Comparison of ENCODE assay signal across 10 mouse cellular contexts in the genomic region with DNA sequence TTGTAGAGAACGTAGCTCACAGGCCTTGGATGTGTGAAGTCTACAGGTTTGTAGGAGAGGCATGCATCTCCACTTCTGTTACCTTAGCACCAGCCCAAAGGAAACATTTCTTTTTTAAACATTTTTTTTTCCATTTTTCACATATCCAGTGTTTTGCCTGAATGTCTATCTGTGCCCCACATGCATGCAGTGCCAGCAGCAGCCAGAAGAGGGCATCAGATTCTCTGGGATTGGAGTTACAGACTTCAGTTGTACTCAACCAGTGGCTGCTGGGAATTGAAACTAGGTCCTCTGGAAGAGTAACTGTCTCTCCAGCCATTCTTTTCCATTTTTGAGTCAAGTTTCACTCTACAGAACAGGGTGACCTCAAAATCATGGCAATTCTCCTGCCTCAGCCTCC. TPM values are rescaled to one million over a fixed set of nuclear protein-coding genes. Genes with fewer than 3 reads are reported as not detected.
DNase-seq lines count a peak whose midpoint lies in the region; ATAC-seq and TF ChIP-seq lines count a peak whose summit lies in the region.
"Had no signal": no experiment of that assay in that cellular context is flagged by ENCODE, and none has a peak within 500 bp of the region (broad histone marks: within the 10 kb centered on the region; RNA-seq: fewer than 3 reads in every experiment).

No protein-coding gene starts in this region.

- TF ChIP-seq POLR2A in ES-Bruce4 (IDR thresholded peaks at IDR 0.05; ENCODE audit: insufficient read depth, low read length), result no peak

- no peak overlapping the region for H3K4me3 ChIP-seq in ES-Bruce4 (ENCODE audit: low read depth, low read length)
- no peak overlapping the region for H3K4me3 ChIP-seq in liver, embryonic 14.5 days (ENCODE audit: insufficient read depth in 1 of 2, low read depth in 2 of 2, low read length in 2 of 2)

- peaks cover 6% of the 10 kb centered on the region for H3K9me3 ChIP-seq in ES-Bruce4 (replicated peaks; ENCODE audit: control insufficient read depth, insufficient read depth, low read length, poor library complexity, severe bottlenecking)
- no peaks in the 10 kb centered on the region for H3K9me3 ChIP-seq in liver, embryonic 14.5 days (ENCODE audit: control insufficient read depth, low read length)

- peak; percentile 60 to 70 for DNase-seq in cerebellum, postnatal 10 days
- no peak for DNase-seq in cerebellum, adult 8-10 months
- peak; percentile 56 to 65 for DNase-seq in left cerebral cortex, postnatal 14 days (ENCODE audit: low spot score in 2 of 2)
- no peak for DNase-seq in left cerebral cortex, postnatal 4 days
- no peak for DNase-seq in liver, embryonic 14.5 days (ENCODE audit: low read depth in 3 of 3, low spot score in 3 of 3)
- DNase-seq in frontal cortex, postnatal 36 days (ENCODE audit: low spot score in 2 of 2), result no peak
- DNase-seq in layer of hippocampus, postnatal 10 days (ENCODE audit: low spot score in 2 of 2), result no peak
- DNase-seq: heart, adult 11 months had no signal

- no peaks in the 10 kb centered on the region for H3K4me1 ChIP-seq in ES-Bruce4 (ENCODE audit: control insufficient read depth, insufficient read depth, low read length)
- H3K4me1 ChIP-seq in liver, embryonic 14.5 days (replicated peaks; ENCODE audit: control insufficient read depth in 2 of 2, insufficient read depth in 2 of 2, low read length in 1 of 2), result no peaks in the 10 kb centered on the region

- H3K4me2 ChIP-seq in liver, embryonic 14.5 days (ENCODE audit: low read depth), result no peak overlapping the region

- intact Hi-C loops in left cerebral cortex, postnatal 14 days (cut with DNase I), result no loop called here
- intact Hi-C loops in left cerebral cortex, postnatal 4 days (cut with DNase I), result loop anchor here (10.0 kb wide), 1 partner anchor 1822 kb away; a partner anchor contains a TSS

- peak; percentile 81 for TF ChIP-seq CTCF in ES-Bruce4 (IDR thresholded peaks at IDR 0.05; ENCODE audit: low read depth, low read length)
- TF ChIP-seq CTCF in liver, embryonic 14.5 days (IDR thresholded peaks at IDR 0.05; ENCODE audit: low read depth), result peak; percentile 79

- TF ChIP-seq EP300 in ES-Bruce4 (IDR thresholded peaks at IDR 0.05; ENCODE audit: insufficient read depth, low read depth, low read length), result no peak
- TF ChIP-seq EP300 in liver, embryonic 14.5 days (IDR thresholded peaks at IDR 0.05; ENCODE audit: low read depth), result no peak

- WGBS in liver, embryonic 14.5 days (ENCODE audit: insufficient replicate concordance), result 79% methylated on average over 1 of the region's 1 CpGs

- no peaks in the 10 kb centered on the region for H3K27me3 ChIP-seq in ES-Bruce4 (ENCODE audit: control insufficient read depth, insufficient read depth, low read length, poor library complexity, severe bottlenecking)
- H3K27me3 ChIP-seq in liver, embryonic 14.5 days (ENCODE audit: control insufficient read depth, insufficient read depth, low read length), result no peaks in the 10 kb centered on the region

- H3K27ac ChIP-seq in ES-Bruce4 (ENCODE audit: insufficient read depth, low read length), result no peak overlapping the region
- H3K27ac ChIP-seq in liver, embryonic 14.5 days, result no peak overlapping the region
- H3K27ac ChIP-seq: macrophage had no signal

- no peak for ATAC-seq in liver, embryonic 14.5 days (ENCODE audit: insufficient read depth)

- no peak overlapping the region for H3K9ac ChIP-seq in ES-Bruce4 (ENCODE audit: low read depth, poor library complexity, severe bottlenecking)
- H3K9ac ChIP-seq in liver, embryonic 14.5 days (replicated peaks), result no peak overlapping the region

- 0 out of 2 replicates have a peak, but pooled peaks cover under 1% of the 10 kb centered on the region for H3K36me3 ChIP-seq in ES-Bruce4 (ENCODE audit: control insufficient read depth, insufficient read depth, low read length, poor library complexity, severe bottlenecking)
- H3K36me3 ChIP-seq in liver, embryonic 14.5 days (replicated peaks; ENCODE audit: control insufficient read depth, insufficient read depth, low read depth), result no peaks in the 10 kb centered on the region; the same call in 1 of the 2 replicates

RNA-seq across cellular contexts. Expression of a gene that starts 13.9 kb away (rescaled TPM):
- total RNA-seq in left cerebral cortex, postnatal 14 days (2021), result 10 to 100 TPM; 43.8 to 45.4 TPM
- 10 to 100 TPM; 44.8 to 51.8 TPM for total RNA-seq in left cerebral cortex, postnatal 4 days (2021)
- 21.9 and 23.0 TPM in 2 replicates for polyA plus RNA-seq in ES-Bruce4 (2011; ENCODE audit: insufficient read depth, insufficient read length, low read depth, missing spikeins)
- polyA plus RNA-seq in liver, embryonic 14.5 days (2012; rRNA removed), result 17.4 and 17.9 TPM in 2 replicates
- polyA plus RNA-seq in liver, embryonic 14.5 days (2014; fragmentation: Nextera tagmentation; extraction: Ambion mirVana), result 10.1 and 13.3 TPM in 2 replicates
- total RNA-seq in layer of hippocampus, postnatal 10 days (2021), result 10 to 100 TPM; 36.1 to 44.7 TPM

RNA-seq across cellular contexts. Expression of a gene that starts 16.1 kb away (rescaled TPM):
- total RNA-seq in left cerebral cortex, postnatal 14 days (2021), result 10 to 100 TPM; 93.4 to 99.2 TPM
- total RNA-seq in left cerebral cortex, postnatal 4 days (2021), result 10 to 100 TPM; 47.4 to 53.8 TPM
- polyA plus RNA-seq in ES-Bruce4 (2011; ENCODE audit: insufficient read depth, insufficient read length, low read depth, missing spikeins), result 7.3 and 8.4 TPM in 2 replicates
- polyA plus RNA-seq in liver, embryonic 14.5 days (2012; rRNA removed), result 0.09 and 0.17 TPM in 2 replicates
- polyA plus RNA-seq in liver, embryonic 14.5 days (2014; fragmentation: Nextera tagmentation; extraction: Ambion mirVana), result not detected in 2 replicates
- 10 to 100 TPM; 82.8 to 84.2 TPM for total RNA-seq in layer of hippocampus, postnatal 10 days (2021)

RNA-seq across cellular contexts. Expression of a gene that starts 22.4 kb away (rescaled TPM):
- total RNA-seq in left cerebral cortex, postnatal 14 days (2021), result 1 to 10 TPM; 1.4 to 2.1 TPM
- 1 to 10 TPM; 1.3 to 1.7 TPM for total RNA-seq in left cerebral cortex, postnatal 4 days (2021)
- 1.0 and 1.2 TPM in 2 replicates for polyA plus RNA-seq in ES-Bruce4 (2011; ENCODE audit: insufficient read depth, insufficient read length, low read depth, missing spikeins)
- polyA plus RNA-seq in liver, embryonic 14.5 days (2012; rRNA removed), result not detected in 2 replicates
- not detected in 2 replicates for polyA plus RNA-seq in liver, embryonic 14.5 days (2014; fragmentation: Nextera tagmentation; extraction: Ambion mirVana)
- total RNA-seq in layer of hippocampus, postnatal 10 days (2021), result 1 to 10 TPM; 1.2 to 1.7 TPM
- polyA plus RNA-seq: macrophage had no signal

RNA-seq across cellular contexts. Expression of a gene that starts 28.2 kb away (rescaled TPM):
- total RNA-seq in left cerebral cortex, postnatal 14 days (2021), result 100 to 1,000 TPM; 785 to 820 TPM
- 100 to 1,000 TPM; 486 to 495 TPM for total RNA-seq in left cerebral cortex, postnatal 4 days (2021)
- 445 and 449 TPM in 2 replicates for polyA plus RNA-seq in ES-Bruce4 (2011; ENCODE audit: insufficient read depth, insufficient read length, low read depth, missing spikeins)
- 469 and 579 TPM in 2 replicates for polyA plus RNA-seq in liver, embryonic 14.5 days (2012; rRNA removed)
- 809 and 828 TPM in 2 replicates for polyA plus RNA-seq in liver, embryonic 14.5 days (2014; fragmentation: Nextera tagmentation; extraction: Ambion mirVana)
- total RNA-seq in layer of hippocampus, postnatal 10 days (2021), result 100 to 1,000 TPM; 692 to 694 TPM

RNA-seq across cellular contexts. Expression of a gene that starts 34.3 kb away (rescaled TPM):
- total RNA-seq in left cerebral cortex, postnatal 14 days (2021), result 10 to 100 TPM; 95.4 to 97.1 TPM
- total RNA-seq in left cerebral cortex, postnatal 4 days (2021), result 10 to 100 TPM; 85.0 to 95.3 TPM
- 49.6 and 61.5 TPM in 2 replicates for polyA plus RNA-seq in ES-Bruce4 (2011; ENCODE audit: insufficient read depth, insufficient read length, low read depth, missing spikeins)
- 46.4 and 51.3 TPM in 2 replicates for polyA plus RNA-seq in liver, embryonic 14.5 days (2012; rRNA removed)
- 27.7 and 33.7 TPM in 2 replicates for polyA plus RNA-seq in liver, embryonic 14.5 days (2014; fragmentation: Nextera tagmentation; extraction: Ambion mirVana)
- total RNA-seq in layer of hippocampus, postnatal 10 days (2021), result 10 to 100 TPM; 90.8 to 97.7 TPM

Comparison
In these comparisons a context has a peak if more than half of its experiments do, and no peak if none do; other contexts are left out.
1. DNase-seq: peak in cerebellum, postnatal 10 days (2 of 2) and left cerebral cortex, postnatal 14 days (2 of 2); none in cerebellum, adult 8-10 months (single experiment), left cerebral cortex, postnatal 4 days (single experiment), liver, embryonic 14.5 days (0 of 3), frontal cortex, postnatal 36 days (0 of 2) and layer of hippocampus, postnatal 10 days (0 of 2).